Mouse (Mus musculus) midbrain, embryonic 13.5 days (tissue): ENCODE results near the gene Nbeal1. TPM values are rescaled to one million over a fixed set of nuclear protein-coding genes. Genes with fewer than 3 reads are reported as not detected.
A peak's percentile ranks its signal among the peaks of the same experiment; 100 is the strongest.

Experiments used
- ATAC-seq: fragments of 200-750 bp; cut with Nextera tagmentation; 2 replicates; pipeline ENCODE4 v1.8.0; 2017; ENCODE audit warnings: mild to moderate bottlenecking, moderate TSS enrichment, moderate library complexity
- H3K27ac ChIP-seq: fragments of 300-500 bp; sonication (generic); 2 replicates; pipeline ENCODE4 v1.5.1; 2015; ENCODE audit warnings: inconsistent platforms, mild to moderate bottlenecking, moderate library complexity
- H3K27me3 ChIP-seq: fragments of 300-500 bp; sonication (generic); 2 replicates; pipeline ENCODE4 v1.6.1; 2015; ENCODE audit warnings: mild to moderate bottlenecking, inconsistent platforms
- H3K36me3 ChIP-seq: fragments of 300-500 bp; sonication (generic); 2 replicates; pipeline ENCODE4 v1.6.1; 2015; ENCODE audit warnings: mild to moderate bottlenecking, inconsistent platforms
- H3K4me1 ChIP-seq: fragments of 300-500 bp; sonication (generic); replicated peaks from 2 replicates; pipeline ENCODE4 v1.6.1; 2015; ENCODE audit warnings: inconsistent platforms
- H3K4me2 ChIP-seq: fragments of 300-500 bp; sonication (generic); replicated peaks from 2 replicates; pipeline ENCODE4 v1.6.1; 2015; ENCODE audit warnings: moderate library complexity, mild to moderate bottlenecking, inconsistent platforms
- H3K4me3 ChIP-seq: fragments of 300-500 bp; sonication (generic); replicated peaks from 2 replicates; pipeline ENCODE4 v1.5.1; 2015; ENCODE audit warnings: mild to moderate bottlenecking, inconsistent platforms
- H3K9ac ChIP-seq: fragments of 300-500 bp; sonication (generic); replicated peaks from 2 replicates; pipeline ENCODE4 v1.6.1; 2015; ENCODE audit warnings: mild to moderate bottlenecking, inconsistent platforms
- H3K9me3 ChIP-seq: fragments of 300-500 bp; sonication (generic); 2 replicates; pipeline ENCODE4 v1.6.1; 2016; ENCODE audit warnings: mild to moderate bottlenecking, inconsistent platforms
- WGBS: fragments of 180-500 bp; shearing (Covaris S2); methylation state at CpG from one replicate; pipeline ENCODE4 v1.1.7; 2015; 5-methylcytosine and 5-hydroxymethylcytosine counted together
- polyA plus RNA-seq: library from polyadenylated mRNA; unstranded; fragments of >200 nt; fragmentation: Nextera tagmentation; extraction: Ambion mirVana; gene quantifications from 2 replicates; pipeline ENCODE4 v1.2.1, GENCODE M21; 2015

Nbeal1 gene
- polyA plus RNA-seq, 1 experiment from 2014 or later = 10.3 TPM

DNA sequence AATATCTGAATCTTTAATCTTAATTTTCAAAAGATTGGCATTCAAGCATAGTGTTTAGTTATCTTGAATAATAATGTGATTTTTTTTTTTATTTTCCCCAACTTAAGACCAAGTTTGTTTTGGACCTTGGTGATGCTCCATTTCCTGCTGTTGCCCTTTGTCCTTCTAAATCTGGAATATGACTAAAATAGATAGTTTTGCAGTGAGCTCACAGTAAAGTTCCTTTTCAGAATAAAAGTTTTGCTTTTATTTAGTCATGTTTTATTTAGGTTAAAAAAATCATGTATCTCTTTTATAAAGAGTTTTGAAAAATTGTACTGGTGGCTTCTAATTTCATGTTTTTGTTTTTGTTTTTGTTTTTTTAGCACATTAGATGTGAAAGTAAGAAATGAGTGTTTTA lies 8.1 kb downstream of the Nbeal1 start:
- Histone ChIP-seq H3K27me3 (no peaks in the 10 kb centered on the region), H3K27ac (no peak overlapping the region), H3K4me2 (no peak overlapping the region), H3K4me1 (no peaks in the 10 kb centered on the region), H3K36me3 (no peaks in the 10 kb centered on the region), H3K9me3 (no peaks in the 10 kb centered on the region), H3K4me3 (no peak overlapping the region), H3K9ac (no peak overlapping the region)
- no peak for ATAC-seq

DNA sequence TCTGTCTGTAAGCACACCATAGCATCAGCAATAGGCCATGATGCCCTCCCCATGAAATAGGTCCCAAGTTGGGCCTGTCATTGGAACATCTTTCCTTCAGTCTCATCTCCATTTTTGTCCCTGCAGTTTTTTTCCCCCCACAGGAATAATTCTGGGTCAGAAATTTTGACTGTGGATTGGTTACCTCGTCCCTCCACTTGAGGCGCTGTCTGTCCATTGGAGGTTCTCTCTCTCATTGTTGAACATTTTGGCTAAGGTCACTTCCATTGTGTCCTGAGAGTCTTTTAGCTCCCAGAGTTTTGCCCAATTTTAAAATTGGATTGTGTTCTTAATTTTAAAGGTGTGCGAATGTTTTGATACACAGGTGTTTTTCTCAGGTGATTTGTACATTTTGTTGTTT lies 16.4 kb downstream of the Nbeal1 start:
- WGBS = 68% methylated on average over 3 of the region's 3 CpGs
- ATAC-seq = no peak
- Histone ChIP-seq H3K4me3 (no peak overlapping the region), H3K36me3 (peaks cover 20% of the 10 kb centered on the region), H3K27ac (no peak overlapping the region), H3K4me2 (no peak overlapping the region), H3K27me3 (no peaks in the 10 kb centered on the region), H3K9ac (no peak overlapping the region), H3K9me3 (no peaks in the 10 kb centered on the region), H3K4me1 (peaks cover 6% of the 10 kb centered on the region; the same call in 1 of the 2 replicates)

DNA sequence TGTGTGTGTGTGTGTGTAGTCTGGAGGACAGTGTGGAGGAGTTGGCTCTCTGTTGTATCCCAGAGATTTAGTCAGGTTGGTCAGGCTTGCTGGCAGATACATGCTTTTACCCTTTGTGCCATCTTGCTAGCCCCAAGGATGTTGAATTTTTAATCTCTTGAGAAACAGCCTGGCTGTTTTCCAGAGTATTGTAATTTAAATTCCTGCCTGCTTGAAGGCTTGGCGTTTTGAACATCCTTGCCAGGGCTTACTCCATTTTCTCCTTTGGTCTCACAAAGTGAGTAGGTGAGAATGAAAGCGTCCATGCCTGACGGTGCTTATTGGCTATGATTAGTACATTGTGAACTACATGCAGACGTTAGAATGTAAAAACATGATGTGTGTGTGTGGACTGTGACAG lies 18.6 kb downstream of the Nbeal1 start:
- no peak for ATAC-seq
- 66% methylated on average over 4 of the region's 4 CpGs for WGBS
- H3K9me3 ChIP-seq = 0 out of 2 replicates have a peak, but pooled peaks cover 3% of the 10 kb centered on the region
- H3K9ac ChIP-seq = no peak overlapping the region
- no peak overlapping the region for H3K4me2 ChIP-seq
- no peak overlapping the region for H3K4me3 ChIP-seq
- no peak overlapping the region for H3K27ac ChIP-seq
- peaks cover 40% of the 10 kb centered on the region for H3K36me3 ChIP-seq
- peaks cover 6% of the 10 kb centered on the region; the same call in 1 of the 2 replicates for H3K4me1 ChIP-seq
- H3K27me3 ChIP-seq = no peaks in the 10 kb centered on the region

DNA sequence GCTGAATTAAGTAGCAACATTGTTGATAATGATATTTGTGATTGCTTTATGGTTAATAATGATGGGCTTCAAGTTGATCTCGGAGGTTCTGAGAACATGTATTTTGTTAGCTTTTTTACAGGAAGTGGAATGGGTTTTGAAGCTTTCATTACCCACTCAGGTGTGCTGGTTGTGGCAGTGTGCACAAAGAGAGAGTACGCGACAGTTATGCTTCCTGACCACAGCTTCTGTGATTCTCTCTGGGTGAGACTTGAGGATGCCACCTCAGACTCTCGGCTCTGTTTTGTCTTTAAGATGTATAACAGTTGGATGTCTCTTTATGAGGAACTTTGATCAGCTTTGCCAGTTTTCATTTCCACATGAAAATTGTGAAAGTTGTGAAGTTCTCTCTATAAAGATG lies 55.9 kb downstream of the Nbeal1 start:
- Histone ChIP-seq H3K9me3 (no peaks in the 10 kb centered on the region), H3K36me3 (peaks cover 30% of the 10 kb centered on the region), H3K9ac (no peak overlapping the region), H3K27me3 (no peaks in the 10 kb centered on the region), H3K4me3 (no peak overlapping the region), H3K4me2 (no peak overlapping the region), H3K27ac (no peak overlapping the region), H3K4me1 (no peaks in the 10 kb centered on the region)
- 95% methylated on average over 4 of the region's 4 CpGs for WGBS
- ATAC-seq = no peak

DNA sequence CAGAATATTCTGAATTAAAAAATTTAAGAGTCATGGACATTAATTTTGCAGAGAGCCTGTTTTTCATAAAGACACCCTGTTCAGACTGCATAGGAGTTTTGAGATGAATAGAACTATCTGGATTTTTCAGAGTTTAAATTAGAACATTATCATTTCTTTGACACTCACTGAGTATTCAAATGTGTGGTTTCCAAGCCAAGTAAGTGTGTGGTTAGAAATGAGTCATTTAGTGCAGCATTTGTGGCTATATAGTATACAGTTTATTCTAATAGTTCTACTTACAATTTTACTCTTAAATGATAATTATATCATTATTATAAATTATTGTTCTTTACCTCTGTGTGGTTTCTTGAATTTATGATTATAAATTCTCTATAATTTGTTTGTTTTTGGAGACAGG lies 60.0 kb downstream of the Nbeal1 start:
- no peak overlapping the region for H3K4me3 ChIP-seq
- H3K4me2 ChIP-seq = no peak overlapping the region
- H3K4me1 ChIP-seq = no peaks in the 10 kb centered on the region
- no peak overlapping the region for H3K27ac ChIP-seq
- no peaks in the 10 kb centered on the region for H3K27me3 ChIP-seq
- H3K36me3 ChIP-seq = peaks cover 24% of the 10 kb centered on the region
- H3K9ac ChIP-seq = no peak overlapping the region
- H3K9me3 ChIP-seq = no peaks in the 10 kb centered on the region
- no peak for ATAC-seq

DNA sequence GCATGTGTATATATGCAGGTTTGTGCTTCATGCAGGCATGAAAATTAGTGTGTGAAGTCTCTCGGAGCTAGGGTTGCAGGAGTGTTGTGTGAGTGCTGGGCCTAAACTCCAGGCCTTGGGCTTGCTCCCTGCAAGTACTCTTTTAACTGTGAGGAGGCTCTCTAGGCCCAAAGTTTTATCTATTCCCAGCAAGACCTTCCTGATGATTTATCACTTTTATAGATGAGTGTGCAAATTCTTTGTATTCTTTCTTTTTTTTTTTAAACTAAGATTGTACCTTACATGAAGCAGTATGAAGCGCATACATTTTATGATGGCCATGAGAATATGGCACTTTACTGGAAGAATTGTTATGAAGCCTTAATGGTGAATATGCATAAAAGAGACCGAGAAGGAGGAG lies 87.7 kb downstream of the Nbeal1 start:
- Histone ChIP-seq H3K9me3 (no peaks in the 10 kb centered on the region), H3K4me1 (no peaks in the 10 kb centered on the region), H3K36me3 (peaks cover 41% of the 10 kb centered on the region), H3K27me3 (no peaks in the 10 kb centered on the region), H3K27ac (no peak overlapping the region), H3K9ac (no peak overlapping the region), H3K4me3 (no peak overlapping the region), H3K4me2 (no peak overlapping the region)
- no peak for ATAC-seq
- 93% methylated on average over 3 of the region's 3 CpGs for WGBS

DNA sequence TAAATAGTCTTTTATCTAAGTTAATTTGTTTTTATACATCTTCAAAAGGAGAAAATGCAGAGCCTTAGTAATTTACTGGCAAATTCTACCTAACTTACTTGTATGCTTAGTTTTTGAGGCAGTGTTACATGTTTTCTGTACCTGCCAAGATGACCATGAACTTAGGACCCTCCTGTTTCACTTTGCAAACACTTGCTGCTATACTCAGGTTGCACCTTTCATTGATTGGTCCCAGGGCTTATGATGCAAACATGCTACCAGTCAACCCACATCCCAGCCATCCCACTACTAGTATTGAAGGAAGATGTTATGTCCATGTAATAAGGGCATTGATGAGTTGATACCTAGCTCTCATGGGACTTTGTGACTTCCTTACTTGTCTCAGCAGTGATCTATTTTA lies 88.9 kb downstream of the Nbeal1 start:
- Histone ChIP-seq H3K4me3 (no peak overlapping the region), H3K27me3 (no peaks in the 10 kb centered on the region), H3K9ac (no peak overlapping the region), H3K4me1 (no peaks in the 10 kb centered on the region), H3K36me3 (peaks cover 31% of the 10 kb centered on the region), H3K9me3 (no peaks in the 10 kb centered on the region), H3K27ac (no peak overlapping the region), H3K4me2 (no peak overlapping the region)
- no peak for ATAC-seq

DNA sequence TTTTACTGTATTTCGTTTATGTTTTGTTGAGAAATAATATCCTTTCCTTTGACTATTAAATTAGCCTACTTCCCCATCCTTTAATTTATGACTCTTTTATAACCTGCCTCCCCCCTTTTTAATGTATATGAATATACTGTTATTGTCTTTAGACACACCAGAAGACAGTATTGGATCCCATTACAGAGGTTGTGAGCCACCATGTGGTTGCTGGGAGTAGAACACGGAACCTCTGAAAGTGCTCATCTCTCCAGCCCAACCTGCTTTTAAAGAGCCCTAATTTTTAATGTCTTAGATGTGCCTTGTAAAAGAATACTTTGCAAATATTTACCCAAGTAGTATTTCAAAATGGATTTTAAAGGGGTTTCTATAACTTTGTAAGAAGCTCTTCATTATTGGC lies 92.1 kb downstream of the Nbeal1 start:
- WGBS = 82% methylated on average over 2 of the region's 2 CpGs
- H3K9me3 ChIP-seq = no peaks in the 10 kb centered on the region
- no peak overlapping the region for H3K4me3 ChIP-seq
- no peak overlapping the region for H3K4me2 ChIP-seq
- no peaks in the 10 kb centered on the region for H3K4me1 ChIP-seq
- ATAC-seq = no peak
- H3K36me3 ChIP-seq = peaks cover 23% of the 10 kb centered on the region
- no peak overlapping the region for H3K9ac ChIP-seq
- H3K27ac ChIP-seq = no peak overlapping the region
- H3K27me3 ChIP-seq = no peaks in the 10 kb centered on the region

DNA sequence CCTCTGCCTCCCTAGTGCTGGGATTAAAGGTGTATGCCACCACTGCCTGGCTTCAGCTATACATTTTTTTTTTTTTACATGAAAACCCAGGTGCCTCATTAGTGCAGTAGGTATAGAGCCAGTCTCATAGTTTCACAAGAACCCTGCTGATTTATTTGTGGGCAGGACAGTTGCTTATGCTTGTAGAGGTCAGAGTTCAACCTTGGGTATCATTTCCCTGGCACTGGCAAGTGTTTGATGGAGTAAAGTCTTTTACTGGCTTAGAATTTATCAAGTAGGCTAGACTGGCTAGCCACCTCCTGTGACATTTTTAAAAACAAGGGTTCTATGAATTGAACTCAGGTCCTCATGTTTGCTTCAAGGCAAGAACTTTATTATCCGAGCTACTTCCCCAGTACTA lies 113.5 kb downstream of the Nbeal1 start:
- Histone ChIP-seq H3K36me3 (peaks cover 40% of the 10 kb centered on the region), H3K9me3 (no peaks in the 10 kb centered on the region), H3K27ac (no peak overlapping the region), H3K4me3 (no peak overlapping the region), H3K9ac (no peak overlapping the region), H3K4me1 (no peaks in the 10 kb centered on the region), H3K27me3 (no peaks in the 10 kb centered on the region), H3K4me2 (no peak overlapping the region)
- ATAC-seq = no peak
- 84% methylated on average over 1 of the region's 1 CpGs for WGBS

DNA sequence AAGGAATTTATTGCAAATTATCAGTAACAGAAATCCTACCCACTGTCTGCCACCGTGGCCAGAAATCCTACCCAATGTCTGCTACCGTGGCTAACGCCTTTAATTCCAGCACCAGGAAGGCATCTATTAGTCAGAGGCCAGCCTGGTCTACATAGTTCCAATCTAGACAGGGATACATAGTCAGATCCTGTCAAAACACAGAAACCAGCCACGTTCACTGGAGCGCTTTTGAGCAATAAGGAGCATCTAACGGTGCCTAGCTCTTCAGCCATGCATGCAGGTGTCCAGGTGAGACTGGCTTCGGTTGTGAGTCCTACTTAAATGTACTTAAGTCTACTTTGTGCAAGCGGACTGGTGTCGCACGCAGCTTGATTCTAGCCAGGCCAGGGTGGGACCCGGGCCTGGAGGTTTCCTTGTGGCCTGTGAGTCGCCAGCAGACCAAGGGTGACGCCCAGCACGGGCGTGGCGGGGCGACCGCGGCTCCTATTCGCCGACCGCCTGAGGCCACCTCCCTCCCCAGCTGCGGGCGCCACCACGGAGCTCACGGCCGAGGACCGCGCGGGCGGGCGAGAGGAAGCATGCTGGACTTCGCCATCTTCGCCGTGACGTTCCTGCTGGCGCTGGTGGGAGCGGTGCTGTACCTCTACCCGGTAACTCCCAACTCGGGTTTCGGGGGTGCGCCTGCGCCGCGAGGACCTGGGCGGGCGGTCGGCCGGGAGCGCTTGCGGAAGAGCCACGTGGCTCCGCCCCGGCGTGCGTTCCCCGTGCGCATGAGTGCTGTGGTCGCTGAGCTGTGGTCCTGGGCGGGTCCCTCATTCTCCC lies 162.6 kb downstream of the Nbeal1 start, which contains the start of gene Cyp20a1:
Cyp20a1 (plus strand) TSS at position 516 of the 822 bp plus-strand sequence.
- WGBS = 2% methylated on average over 60 of the region's 60 CpGs
- Histone ChIP-seq H3K4me2 (peak within 1 kb of the TSS; percentile 62), H3K9me3 (no peaks in the 10 kb centered on the region), H3K9ac (peak within 1 kb of the TSS; percentile 76), H3K36me3 (peaks cover 6% of the 10 kb centered on the region), H3K27ac (peak within 1 kb of the TSS; percentile 87), H3K4me1 (peaks cover 14% of the 10 kb centered on the region), H3K27me3 (no peaks in the 10 kb centered on the region), H3K4me3 (peak within 1 kb of the TSS; percentile 69)
- ATAC-seq = peak; percentile 98

DNA sequence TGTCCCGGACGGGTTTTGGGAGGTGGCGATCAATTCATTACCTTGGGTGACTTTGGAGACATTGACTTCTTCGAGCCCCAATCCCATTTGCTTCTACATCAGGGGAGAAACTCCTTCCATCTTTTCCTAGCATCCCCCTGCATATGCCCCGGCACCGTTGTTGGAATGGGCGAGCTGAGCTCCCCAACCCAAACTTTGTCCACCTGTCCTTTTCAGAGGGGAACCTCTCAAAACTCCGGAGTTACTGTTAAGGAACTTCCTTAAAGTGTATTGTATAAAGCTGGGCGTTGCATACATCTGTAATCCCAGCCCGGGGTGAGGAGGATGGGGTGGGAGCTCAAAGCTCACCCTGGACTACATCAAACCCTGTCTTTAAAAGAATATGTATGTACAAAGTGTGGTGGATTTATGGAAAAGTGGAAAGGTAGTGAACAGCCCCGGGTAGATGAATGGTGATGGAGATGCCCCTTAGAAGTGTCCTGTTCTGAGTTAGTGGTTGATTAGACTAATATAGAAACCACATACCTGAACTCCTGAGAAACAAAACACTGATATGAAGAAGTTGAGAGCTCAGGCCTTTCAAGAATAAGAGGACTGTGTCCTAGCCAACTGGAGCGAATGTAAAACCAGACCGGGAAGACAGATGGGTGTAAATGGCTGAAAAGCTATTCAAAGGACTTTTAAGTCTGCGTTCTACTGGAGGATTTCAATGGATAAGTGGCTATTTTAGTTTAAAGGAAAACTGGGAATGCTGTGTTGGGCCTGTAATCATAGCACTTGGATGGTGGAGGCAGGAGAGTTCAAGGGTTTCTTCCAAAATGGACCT lies 163.4 kb downstream of the Nbeal1 start:
- Histone ChIP-seq H3K27ac (peak overlapping the region; percentile 87), H3K4me1 (peaks cover 14% of the 10 kb centered on the region), H3K4me2 (peak overlapping the region; percentile 62), H3K4me3 (peak overlapping the region; percentile 69), H3K36me3 (peaks cover 4% of the 10 kb centered on the region), H3K27me3 (no peaks in the 10 kb centered on the region), H3K9me3 (no peaks in the 10 kb centered on the region), H3K9ac (peak overlapping the region; percentile 76)
- WGBS = 10% methylated on average over 14 of the region's 14 CpGs
- peak; percentile 40 for ATAC-seq

DNA sequence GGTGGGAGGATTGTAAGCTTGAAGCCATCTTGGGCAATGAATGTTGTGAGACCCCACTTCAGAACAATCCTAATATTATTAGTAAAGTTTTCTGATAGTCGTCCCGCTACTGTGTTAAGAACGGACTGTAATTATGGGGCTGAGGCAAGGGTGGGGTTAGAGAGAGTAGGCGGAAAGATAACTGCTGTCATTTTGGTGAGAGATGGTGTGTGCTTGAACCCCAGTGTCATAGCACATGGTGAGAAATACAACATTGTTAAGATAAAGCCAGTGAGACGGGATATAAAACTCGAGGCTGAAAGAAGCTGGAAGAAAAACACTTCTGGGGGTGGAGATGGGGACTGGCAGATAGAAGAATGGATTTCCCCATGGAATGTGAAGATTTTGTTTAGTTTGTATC lies 164.3 kb downstream of the Nbeal1 start:
- WGBS = 90% methylated on average over 6 of the region's 6 CpGs
- H3K27me3 ChIP-seq = no peaks in the 10 kb centered on the region
- no peak overlapping the region for H3K9ac ChIP-seq
- no peaks in the 10 kb centered on the region for H3K36me3 ChIP-seq
- H3K4me2 ChIP-seq = no peak overlapping the region
- H3K27ac ChIP-seq = no peak overlapping the region
- H3K4me1 ChIP-seq = peaks cover 14% of the 10 kb centered on the region
- no peak for ATAC-seq
- peaks cover 6% of the 10 kb centered on the region; the same call in 1 of the 2 replicates for H3K9me3 ChIP-seq
- no peak overlapping the region for H3K4me3 ChIP-seq
